Mouse (Mus musculus): ENCODE results near the gene Ranbp17.

- TF ChIP-seq CTCF (IDR thresholded peaks at IDR 0.05; ENCODE audit: borderline replicate concordance, insufficient read depth, low read length) (no peak), POLR2A (IDR thresholded peaks at IDR 0.05; ENCODE audit: low read depth, low read length) (no peak)
Observed at GRCm38 (mm10) chr11:33197673-33198072, 315.9 kb downstream of the Ranbp17 start.
